Mouse (Mus musculus) MEL (cell line): Measurements from ENCODE around the gene Tspan9. TPM values are rescaled to one million over a fixed set of nuclear protein-coding genes. Genes with fewer than 3 reads are reported as not detected.

Experiments used
- DNase-seq: peaks from one replicate; pipeline ENCODE4 v3.0.0; 2011; ENCODE audit warnings: low read depth, low spot score
- H3K27ac ChIP-seq: 2 replicates; pipeline ENCODE4 v1.5.1; 2012; ENCODE audit warnings: low read depth, mild to moderate bottlenecking, control low read depth, low read length, moderate library complexity; ENCODE audit not compliant: control insufficient read depth
- H3K27me3 ChIP-seq, 2 experiments: fragments of 150-350 bp in 1 of 2; sonication (generic) in 1 of 2; 2 replicates each; pipeline ENCODE4 v1.6.1; 2012; ENCODE audit warnings: low read length in 2 of 2, mild to moderate bottlenecking in 2 of 2, improper control_type of control experiment in 1 of 2, moderate library complexity in 1 of 2; ENCODE audit not compliant: insufficient read depth in 2 of 2, control insufficient read depth in 1 of 2
- H3K36me3 ChIP-seq, 2 experiments: 2 replicates each; pipeline ENCODE4 v1.6.1; 2012 to 2014; ENCODE audit warnings: low read length in 2 of 2, improper control_type of control experiment in 1 of 2, inconsistent platforms in 1 of 2, mild to moderate bottlenecking in 1 of 2; ENCODE audit not compliant: insufficient read depth in 2 of 2, control insufficient read depth in 1 of 2
- H3K4me1 ChIP-seq, 2 experiments: fragments of 150-350 bp in 1 of 2; sonication (generic) in 1 of 2; 2 replicates each; pipeline ENCODE4 v1.6.1; 2012; ENCODE audit warnings: low read length in 2 of 2, improper control_type of control experiment in 1 of 2, mild to moderate bottlenecking in 1 of 2; ENCODE audit not compliant: insufficient read depth in 2 of 2, control insufficient read depth in 1 of 2
- H3K4me3 ChIP-seq, 2 experiments: fragments of 150-350 bp in 1 of 2; sonication (generic) in 1 of 2; 2 replicates each; pipeline ENCODE4 v1.5.1; 2012; ENCODE audit warnings: low read depth in 2 of 2, low read length in 2 of 2, mild to moderate bottlenecking in 2 of 2, moderate library complexity in 2 of 2, control low read depth in 1 of 2, improper control_type of control experiment in 1 of 2; ENCODE audit not compliant: control insufficient read depth in 1 of 2, insufficient read depth in 1 of 2
- H3K79me2 ChIP-seq: 2 replicates; pipeline ENCODE4 v1.6.1; 2012; ENCODE audit warnings: mild to moderate bottlenecking, low read length, moderate library complexity; ENCODE audit not compliant: control insufficient read depth, poor library complexity, insufficient read depth
- H3K9ac ChIP-seq: 2 replicates; pipeline ENCODE4 v1.6.1; 2012; ENCODE audit warnings: low read depth, mild to moderate bottlenecking, control low read depth, low read length, moderate library complexity; ENCODE audit not compliant: control insufficient read depth, poor library complexity, severe bottlenecking
- H3K9me3 ChIP-seq: fragments of 150-350 bp; sonication (generic); replicated peaks from 2 replicates; pipeline ENCODE4 v1.6.1; 2012; ENCODE audit warnings: mild to moderate bottlenecking, low read length, improper control_type of control experiment, moderate library complexity; ENCODE audit not compliant: insufficient read depth
- BHLHE40 ChIP-seq: IDR thresholded peaks from 2 replicates; pipeline ENCODE4 v1.6.1; 2012; ENCODE audit warnings: low read depth, mild to moderate bottlenecking, inconsistent platforms, low read length, improper control_type of control experiment, borderline replicate concordance
- CHD2 ChIP-seq: IDR thresholded peaks from 2 replicates; pipeline ENCODE4 v1.6.1; 2011; ENCODE audit warnings: low read length, improper control_type of control experiment
- E2F4 ChIP-seq: IDR thresholded peaks from 2 replicates; pipeline ENCODE4 v1.6.1; 2011; ENCODE audit warnings: low read depth, low read length, improper control_type of control experiment, borderline replicate concordance
- ELF1 ChIP-seq: IDR thresholded peaks from 2 replicates; pipeline ENCODE4 v1.6.1; 2014; ENCODE audit warnings: low read depth, mild to moderate bottlenecking, inconsistent platforms, low read length, improper control_type of control experiment, moderate library complexity
- EP300 ChIP-seq, 2 experiments: IDR thresholded peaks; 2 replicates each; pipeline ENCODE4 v1.6.1; 2011; ENCODE audit warnings: improper control_type of control experiment in 2 of 2, low read length in 2 of 2, low read depth in 1 of 2, mild to moderate bottlenecking in 1 of 2
- MAX ChIP-seq: IDR thresholded peaks from 2 replicates; pipeline ENCODE4 v1.6.1; 2011; ENCODE audit warnings: low read length, improper control_type of control experiment
- MEF2A ChIP-seq: IDR thresholded peaks from 2 replicates; pipeline ENCODE4 v1.6.1; 2014; ENCODE audit warnings: low read depth, mild to moderate bottlenecking, inconsistent platforms, low read length, improper control_type of control experiment; ENCODE audit not compliant: poor library complexity, insufficient replicate concordance, severe bottlenecking; ENCODE audit errors: extremely low read depth
- MYB ChIP-seq: IDR thresholded peaks from 2 replicates; pipeline ENCODE4 v1.6.1; 2011; ENCODE audit warnings: mild to moderate bottlenecking, low read depth, low read length, improper control_type of control experiment
- NELFE ChIP-seq: IDR thresholded peaks from 2 replicates; pipeline ENCODE4 v1.6.1; 2011; ENCODE audit warnings: low read depth, low read length, improper control_type of control experiment
- NRF1 ChIP-seq: IDR thresholded peaks from 2 replicates; pipeline ENCODE4 v1.6.1; 2014; ENCODE audit warnings: low read depth, mild to moderate bottlenecking, inconsistent platforms, low read length, improper control_type of control experiment, moderate library complexity; ENCODE audit not compliant: poor library complexity, insufficient read depth, severe bottlenecking
- POLR2AphosphoS2 ChIP-seq: IDR thresholded peaks from 2 replicates; pipeline ENCODE4 v1.6.1; 2011; ENCODE audit warnings: low read length, improper control_type of control experiment
- POLR2AphosphoS5 ChIP-seq: IDR thresholded peaks from 2 replicates; pipeline ENCODE4 v1.6.1; 2012; ENCODE audit warnings: low read depth, borderline replicate concordance, mild to moderate bottlenecking, inconsistent platforms, low read length, moderate library complexity, mixed read lengths
- RCOR1 ChIP-seq: IDR thresholded peaks from 2 replicates; pipeline ENCODE4 v1.6.1; 2012; ENCODE audit warnings: low read depth, mild to moderate bottlenecking, inconsistent platforms, low read length, improper control_type of control experiment
- SIN3A ChIP-seq: IDR thresholded peaks from 2 replicates; pipeline ENCODE4 v1.6.1; 2012; ENCODE audit warnings: low read length, improper control_type of control experiment, inconsistent platforms
- TCF12 ChIP-seq: IDR thresholded peaks from 2 replicates; pipeline ENCODE4 v1.6.1; 2014; ENCODE audit warnings: low read depth, mild to moderate bottlenecking, inconsistent platforms, low read length, improper control_type of control experiment, moderate library complexity
- UBTF ChIP-seq: IDR thresholded peaks from 2 replicates; pipeline ENCODE4 v1.6.1; 2012; ENCODE audit warnings: low read depth, mild to moderate bottlenecking, inconsistent platforms, low read length, improper control_type of control experiment, moderate library complexity, borderline replicate concordance; ENCODE audit not compliant: insufficient read depth
- ZC3H11A ChIP-seq: IDR thresholded peaks from 2 replicates; pipeline ENCODE4 v1.6.1; 2012; ENCODE audit warnings: low read depth, mild to moderate bottlenecking, inconsistent platforms, low read length, improper control_type of control experiment
- ZMIZ1 ChIP-seq: IDR thresholded peaks from 2 replicates; pipeline ENCODE4 v1.6.1; 2012; ENCODE audit warnings: low read depth, mild to moderate bottlenecking, inconsistent platforms, low read length, improper control_type of control experiment, moderate library complexity
- ZNF384 ChIP-seq: IDR thresholded peaks from 2 replicates; pipeline ENCODE4 v1.6.1; 2012; ENCODE audit warnings: low read depth, mild to moderate bottlenecking, inconsistent platforms, low read length, improper control_type of control experiment
- polyA plus RNA-seq, 2 experiments: library from polyadenylated mRNA; stranded (reverse) in 1 of 2; unstranded in 1 of 2; fragments of >175 nt in 1 of 2; fragments of >200 nt in 1 of 2; gene quantifications; 2 replicates each; pipeline versions ENCODE4 v1.2.1 to v1.2.4; 2012; ENCODE audit warnings: low replicate concordance in 2 of 2, low read depth in 1 of 2; ENCODE audit not compliant: insufficient read length in 2 of 2, insufficient read depth in 1 of 2, missing spikeins in 1 of 2
- total RNA-seq: library from RNA; depleted of rRNA; stranded (reverse); fragments of 300-350 nt; gene quantifications from 2 replicates; pipeline ENCODE4 v1.2.3, GENCODE M21; 2012

Tspan9 gene
- total and polyA plus RNA-seq, 3 experiments: 0.08 to 3.4 TPM; not detected in 1

DNA sequence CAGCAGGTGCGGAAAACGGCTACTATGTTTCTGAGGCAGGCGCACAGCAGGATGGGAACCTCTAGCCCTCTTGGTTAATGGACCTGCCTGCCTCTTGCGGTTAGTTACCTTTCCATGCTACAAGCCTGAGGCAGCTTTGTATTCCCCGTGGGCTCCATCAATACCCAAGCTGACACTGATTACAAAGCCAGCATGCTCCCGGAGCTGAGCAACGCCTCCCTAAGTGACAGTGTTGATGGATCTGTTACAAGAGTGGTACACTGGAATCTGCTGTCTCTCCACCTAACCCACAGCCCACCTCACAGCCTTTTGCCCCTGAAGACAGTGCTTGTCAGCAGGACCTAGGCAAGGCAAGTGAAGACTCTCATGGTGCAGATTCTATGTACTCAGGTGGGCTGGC lies 85.2 kb downstream of the Tspan9 start:
- H3K36me3 ChIP-seq: no peaks in the 10 kb centered on the region
- no peak overlapping the region for H3K4me3 ChIP-seq
- no peak for DNase-seq
- TF ChIP-seq MYB (no peak), CHD2 (no peak), POLR2AphosphoS5 (no peak), NELFE (no peak), ZMIZ1 (no peak), MEF2A (no peak), RCOR1 (no peak), UBTF (no peak), TCF12 (no peak)
- H3K27me3 ChIP-seq: no peaks in the 10 kb centered on the region
- H3K4me1 ChIP-seq: no peaks in the 10 kb centered on the region
- no peak overlapping the region for H3K27ac ChIP-seq
- H3K9me3 ChIP-seq: no peaks in the 10 kb centered on the region
- no peak overlapping the region for H3K9ac ChIP-seq
- no peaks in the 10 kb centered on the region for H3K79me2 ChIP-seq

DNA sequence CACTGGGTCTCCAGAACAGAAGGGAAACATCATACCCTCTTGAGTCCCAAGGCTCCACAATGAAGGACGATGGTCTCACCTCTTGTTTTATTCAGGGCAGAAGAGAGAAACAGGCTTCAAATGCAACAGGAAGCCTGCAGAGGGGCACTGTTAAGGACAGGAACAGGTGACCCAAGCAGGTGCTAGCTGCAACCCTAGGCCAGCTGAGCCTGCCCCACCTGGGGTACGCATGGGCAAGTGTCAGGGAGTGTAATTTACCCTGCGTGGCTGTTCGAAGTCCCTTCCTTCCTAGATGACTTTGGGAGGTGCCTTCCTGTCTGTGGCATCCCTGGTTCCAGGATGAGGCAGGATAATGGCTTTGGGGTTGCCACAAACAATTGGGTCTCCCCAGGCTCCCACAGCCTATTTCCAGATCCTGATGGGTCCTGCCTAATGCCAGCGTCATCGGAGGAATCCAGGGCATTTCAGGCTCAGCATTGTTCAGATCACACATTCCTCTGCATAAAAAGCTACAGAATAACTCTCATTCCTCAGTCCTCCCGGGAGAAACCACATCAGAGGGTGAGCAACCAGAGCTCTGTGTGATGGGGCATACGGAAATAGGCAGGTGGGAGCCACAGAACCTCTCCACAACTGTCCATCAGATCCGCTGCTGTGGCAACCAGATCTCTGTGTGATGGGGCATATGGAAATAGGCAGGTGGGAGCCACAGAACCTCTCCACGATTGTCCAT lies 90.2 kb downstream of the Tspan9 start:
- TF ChIP-seq BHLHE40: no peak
- TF ChIP-seq EP300 (IDR thresholded peaks at IDR 0.05; ENCODE audit: low read depth in 1 of 2, low read length in 2 of 2): no peak
- no peak for TF ChIP-seq TCF12
- TF ChIP-seq ELF1: no peak
- no peak for TF ChIP-seq ZC3H11A
- no peak for TF ChIP-seq ZNF384
- TF ChIP-seq E2F4: no peak
- no peak for TF ChIP-seq RCOR1
- TF ChIP-seq NRF1: no peak
- no peak for TF ChIP-seq MAX
- no peak for TF ChIP-seq SIN3A
- no peak for TF ChIP-seq POLR2AphosphoS2
- no peaks in the 10 kb centered on the region for H3K27me3 ChIP-seq
- no peaks in the 10 kb centered on the region for H3K4me1 ChIP-seq
- H3K79me2 ChIP-seq: no peaks in the 10 kb centered on the region
- H3K36me3 ChIP-seq: no peaks in the 10 kb centered on the region
- H3K9me3 ChIP-seq: no peaks in the 10 kb centered on the region
- no peak overlapping the region for H3K9ac ChIP-seq
- DNase-seq: no peak
- H3K27ac ChIP-seq: no peak overlapping the region
- no peak overlapping the region for H3K4me3 ChIP-seq
